Mouse (Mus musculus) intestine, postnatal 0 days (tissue): ENCODE measurements around the gene Pfdn5. TPM values are rescaled to one million over a fixed set of nuclear protein-coding genes. Genes with fewer than 3 reads are reported as not detected.
"Not testable (repeated sequence)": the region's sequence is repeated elsewhere in the genome, so short reads cannot be mapped to it uniquely, and the experiment has no call there.

ENCODE experiments used
- ATAC-seq: fragments of 200-750 bp; cut with Nextera tagmentation; 2 replicates; pipeline ENCODE4 v1.8.0; 2017; ENCODE audit warnings: mild to moderate bottlenecking, moderate TSS enrichment, moderate library complexity
- H3K27ac ChIP-seq: fragments of 300-500 bp; sonication (generic); 2 replicates; pipeline ENCODE4 v1.5.1; 2014; ENCODE audit warnings: mild to moderate bottlenecking, low read depth, low read length, moderate library complexity
- H3K27me3 ChIP-seq: fragments of 300-500 bp; sonication (generic); replicated peaks from 2 replicates; pipeline ENCODE4 v1.6.1; 2014; ENCODE audit warnings: low read length, mixed read lengths; ENCODE audit not compliant: control insufficient read depth, insufficient read depth
- H3K36me3 ChIP-seq: fragments of 300-500 bp; sonication (generic); 2 replicates; pipeline ENCODE4 v1.6.1; 2014; ENCODE audit warnings: mild to moderate bottlenecking, moderate library complexity; ENCODE audit not compliant: control insufficient read depth, insufficient read depth
- H3K4me1 ChIP-seq: fragments of 300-500 bp; sonication (generic); replicated peaks from 2 replicates; pipeline ENCODE4 v1.6.1; 2014; ENCODE audit warnings: antibody characterized with exemption, low read length, mixed read lengths; ENCODE audit not compliant: control insufficient read depth, insufficient read depth
- H3K4me2 ChIP-seq: fragments of 300-500 bp; sonication (generic); replicated peaks from 2 replicates; pipeline ENCODE4 v1.6.1; 2014; ENCODE audit warnings: low read depth, mild to moderate bottlenecking, moderate library complexity
- H3K4me3 ChIP-seq: fragments of 300-500 bp; sonication (generic); 2 replicates; pipeline ENCODE4 v1.5.1; 2014; ENCODE audit warnings: low read depth, low read length
- H3K9ac ChIP-seq: fragments of 300-500 bp; sonication (generic); 2 replicates; pipeline ENCODE4 v1.6.1; 2014; ENCODE audit warnings: mild to moderate bottlenecking, low read depth, low read length
- H3K9me3 ChIP-seq: fragments of 300-500 bp; sonication (generic); 2 replicates; pipeline ENCODE4 v1.6.1; 2016; ENCODE audit warnings: mixed run types; ENCODE audit not compliant: control insufficient read depth
- CTCF ChIP-seq: sonication (generic); IDR thresholded peaks from 2 replicates; pipeline ENCODE4 v1.5.1; 2016; ENCODE audit warnings: low read depth, mild to moderate bottlenecking, control low read depth, antibody characterized with exemption, moderate library complexity
- WGBS: fragments of 180-500 bp; shearing (Covaris S2); extraction: QIAGEN DNeasy Blood & Tissue Kit; methylation state at CpG from one replicate; pipeline ENCODE4 v1.1.7; 2014; 5-methylcytosine and 5-hydroxymethylcytosine counted together
- polyA plus RNA-seq: library from polyadenylated mRNA; unstranded; fragments of >200 nt; fragmentation: Nextera tagmentation; extraction: Ambion mirVana; gene quantifications from 2 replicates; pipeline ENCODE4 v1.2.1, GENCODE M21; 2015

Gene Pfdn5
- polyA plus RNA-seq, 1 experiment from 2014 or later: 341 TPM

- Histone ChIP-seq H3K9ac (peak overlapping the region; percentile 82), H3K27me3 (no peaks in the 10 kb centered on the region), H3K4me3 (peak overlapping the region; percentile 84), H3K9me3 (no peaks in the 10 kb centered on the region), H3K4me1 (0 out of 2 replicates have a peak, but pooled peaks cover 3% of the 10 kb centered on the region), H3K27ac (no peak overlapping the region), H3K36me3 (peaks cover 11% of the 10 kb centered on the region), H3K4me2 (peak overlapping the region; percentile 74)
- no peak for TF ChIP-seq CTCF
- WGBS: 53% methylated on average over 8 of the region's 8 CpGs
- no peak for ATAC-seq
Observed at GRCm38 (mm10) chr15:102326892-102327291, 976 bp downstream of the Pfdn5 start.

GRCm38 (mm10) chr15:102331610-102332015, 5.7 kb downstream of the Pfdn5 start, which contains the start of gene Myg1:
TSS of gene Myg1 (plus strand) at chr15:102331709.
- H3K27ac ChIP-seq: peak within 1 kb of the TSS; percentile 57; the same call in 1 of the 2 replicates
- H3K4me3 ChIP-seq: peak within 1 kb of the TSS; percentile 81
- no peak for TF ChIP-seq CTCF
- 0 out of 2 replicates have a peak, but pooled peaks cover 3% of the 10 kb centered on the region for H3K4me1 ChIP-seq
- H3K36me3 ChIP-seq: peaks cover 25% of the 10 kb centered on the region
- WGBS: under 1% methylated on average over 30 of the region's 30 CpGs
- H3K9ac ChIP-seq: peak within 1 kb of the TSS; percentile 50
- H3K4me2 ChIP-seq: peak within 1 kb of the TSS; percentile 75
- ATAC-seq: peak; percentile 86
- H3K9me3 ChIP-seq: no peaks in the 10 kb centered on the region
- no peaks in the 10 kb centered on the region for H3K27me3 ChIP-seq

- H3K27ac ChIP-seq: no peak overlapping the region
- H3K27me3 ChIP-seq: no peaks in the 10 kb centered on the region
- WGBS: 89% methylated on average over 8 of the region's 8 CpGs
- no peak for ATAC-seq
- 0 out of 2 replicates have a peak, but pooled peaks cover 3% of the 10 kb centered on the region for H3K4me1 ChIP-seq
- H3K4me3 ChIP-seq: no peak overlapping the region
- peaks cover 53% of the 10 kb centered on the region for H3K36me3 ChIP-seq
- no peak for TF ChIP-seq CTCF
- H3K9me3 ChIP-seq: no peaks in the 10 kb centered on the region
- no peak overlapping the region for H3K9ac ChIP-seq
- no peak overlapping the region for H3K4me2 ChIP-seq
Observed at GRCm38 (mm10) chr15:102335254-102335653, 9.3 kb downstream of the Pfdn5 start.

GRCm38 (mm10) chr15:102335925-102336324, 10.0 kb downstream of the Pfdn5 start:
- TF ChIP-seq CTCF: peak; percentile 66
- not testable (repeated sequence) for H3K4me3 ChIP-seq, H3K27me3 ChIP-seq, H3K9ac ChIP-seq, H3K4me2 ChIP-seq, ATAC-seq, H3K9me3 ChIP-seq, H3K27ac ChIP-seq, H3K4me1 ChIP-seq
- 88% methylated on average over 5 of the region's 5 CpGs for WGBS
- H3K36me3 ChIP-seq: peaks cover 50% of the 10 kb centered on the region

- no peak for ATAC-seq
- no peak overlapping the region for H3K4me3 ChIP-seq
- no peak for TF ChIP-seq CTCF
- no peaks in the 10 kb centered on the region for H3K4me1 ChIP-seq
- H3K36me3 ChIP-seq: peaks cover 50% of the 10 kb centered on the region
- no peak overlapping the region for H3K4me2 ChIP-seq
- no peak overlapping the region for H3K27ac ChIP-seq
- 88% methylated on average over 4 of the region's 4 CpGs for WGBS
- H3K9me3 ChIP-seq: no peaks in the 10 kb centered on the region
- H3K27me3 ChIP-seq: no peaks in the 10 kb centered on the region
- no peak overlapping the region for H3K9ac ChIP-seq
Observed at GRCm38 (mm10) chr15:102336946-102337345, 11.0 kb downstream of the Pfdn5 start.

- Histone ChIP-seq H3K36me3 (peaks cover 52% of the 10 kb centered on the region), H3K27ac (no peak overlapping the region), H3K4me2 (no peak overlapping the region), H3K9me3 (no peaks in the 10 kb centered on the region), H3K9ac (no peak overlapping the region), H3K4me3 (no peak overlapping the region), H3K4me1 (no peaks in the 10 kb centered on the region), H3K27me3 (no peaks in the 10 kb centered on the region)
- WGBS: 48% methylated on average over 5 of the region's 5 CpGs
- no peak for ATAC-seq
- TF ChIP-seq CTCF: no peak
Observed at GRCm38 (mm10) chr15:102339612-102340011, 13.7 kb downstream of the Pfdn5 start.

- WGBS: 13% methylated on average over 1 of the region's 1 CpGs
- no peak overlapping the region for H3K27ac ChIP-seq
- peaks cover 48% of the 10 kb centered on the region for H3K36me3 ChIP-seq
- no peaks in the 10 kb centered on the region for H3K4me1 ChIP-seq
- peak; percentile 75 for TF ChIP-seq CTCF
- H3K4me3 ChIP-seq: no peak overlapping the region
- ATAC-seq: no peak
- H3K9ac ChIP-seq: no peak overlapping the region
- H3K9me3 ChIP-seq: no peaks in the 10 kb centered on the region
- H3K27me3 ChIP-seq: no peaks in the 10 kb centered on the region
- no peak overlapping the region for H3K4me2 ChIP-seq
Observed at GRCm38 (mm10) chr15:102341580-102341979, 15.7 kb downstream of the Pfdn5 start.
